Mouse (Mus musculus): ENCODE measurements around the gene Sgsm1.

The Sgsm1 gene

DNA sequence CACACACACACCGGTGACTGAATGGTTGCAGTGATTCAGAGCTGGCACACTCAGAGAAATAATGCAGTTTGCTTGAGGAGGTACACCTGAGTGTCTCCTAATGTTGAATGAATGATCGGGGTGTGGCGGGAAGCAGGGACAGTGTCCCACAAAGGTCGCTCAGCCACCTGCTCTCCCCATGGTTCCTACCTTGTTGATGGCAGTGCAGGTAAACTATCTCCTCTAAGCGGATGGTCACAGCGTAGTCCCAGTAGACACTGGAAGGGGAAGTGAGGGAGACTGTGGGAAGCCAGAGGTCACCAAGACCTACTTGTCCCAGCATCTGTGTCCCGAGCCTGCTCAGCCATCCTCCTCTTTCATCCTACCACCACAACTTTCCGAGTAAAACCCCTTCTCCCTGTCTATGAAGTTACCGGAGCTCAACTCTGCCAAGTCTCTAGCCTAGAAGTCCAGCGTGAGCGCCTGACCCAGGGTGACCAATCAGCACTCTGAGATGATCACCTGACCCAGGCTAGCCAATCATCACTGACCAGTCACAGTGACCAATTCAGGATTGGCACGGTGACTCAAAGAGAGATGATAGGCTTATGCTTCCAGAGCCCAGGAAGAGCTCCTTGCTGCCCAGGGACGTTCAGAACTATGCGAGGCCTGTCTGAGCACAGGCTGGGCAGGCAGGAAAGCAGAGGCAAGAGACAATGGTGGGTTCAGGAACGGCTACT lies 30.3 kb downstream of the Sgsm1 start:
- DNase-seq = no peak

DNA sequence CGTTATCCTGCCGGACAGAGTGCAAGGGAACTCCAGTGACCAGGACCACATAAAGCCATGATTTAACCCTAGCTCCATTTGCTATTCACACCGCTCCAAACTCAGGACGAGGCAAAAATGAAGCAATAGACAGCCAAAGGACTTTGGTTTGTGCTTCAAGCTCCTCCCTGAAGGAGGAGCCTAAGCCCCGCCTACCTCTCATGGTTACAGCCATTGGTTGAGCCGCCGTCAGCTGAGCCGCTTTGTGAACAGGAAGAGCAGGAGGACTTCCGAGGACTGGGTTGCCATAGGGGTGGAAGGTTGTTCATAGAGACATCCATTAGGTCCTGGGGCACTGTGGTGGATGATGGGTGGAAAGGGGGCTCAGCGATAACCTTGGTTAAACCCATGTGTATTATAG lies 34.7 kb downstream of the Sgsm1 start:
- no peak for DNase-seq

DNA sequence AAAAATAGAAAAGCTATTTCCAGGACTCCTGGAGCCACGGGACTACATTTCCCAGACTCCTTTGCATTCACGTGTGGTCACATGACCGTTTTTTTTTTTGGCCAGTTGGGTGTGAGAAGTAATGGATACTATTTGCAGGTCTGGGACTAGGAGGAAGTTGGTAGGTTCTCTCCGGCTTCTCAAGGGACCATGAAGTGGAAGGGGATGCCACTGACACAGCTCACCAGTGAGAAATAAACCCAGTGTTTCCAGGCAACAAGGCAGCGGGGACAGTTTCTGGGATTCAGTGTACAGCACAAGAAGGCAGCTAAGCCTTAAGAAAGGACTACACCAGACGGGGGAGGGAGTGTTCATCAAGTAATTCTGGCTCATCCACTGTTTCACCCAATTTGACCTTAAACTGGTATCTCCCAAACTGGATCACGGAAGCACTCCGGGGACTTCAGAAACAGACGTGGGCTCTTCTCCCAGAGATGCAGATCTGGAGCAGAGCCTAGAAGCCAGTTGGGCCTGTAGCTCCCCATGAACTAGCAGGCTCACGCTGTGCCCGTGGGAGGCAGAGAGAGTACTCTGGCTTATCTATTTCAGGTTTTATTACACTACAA lies 39.3 kb downstream of the Sgsm1 start:
- no peak for DNase-seq

DNA sequence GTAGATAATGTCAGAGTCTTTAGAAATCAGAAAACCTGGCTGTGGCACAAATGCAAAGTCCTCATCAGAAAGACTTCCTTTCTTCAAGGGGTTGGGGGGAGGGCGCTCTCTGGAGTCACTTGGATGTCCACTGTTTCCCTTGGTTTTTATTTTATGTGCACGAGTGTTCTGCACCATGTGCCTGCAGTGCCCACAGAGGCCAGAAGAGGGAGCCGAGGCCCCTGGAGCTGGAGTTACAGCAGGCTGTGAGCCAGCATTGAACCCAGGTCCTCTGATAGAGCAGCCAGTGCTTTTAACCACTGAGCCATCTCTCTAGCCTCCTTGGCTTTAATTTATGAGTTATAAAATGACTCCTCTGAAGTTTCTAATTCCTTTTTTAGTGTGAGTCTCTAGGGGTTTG lies 40.5 kb downstream of the Sgsm1 start:
- no peak for DNase-seq

DNA sequence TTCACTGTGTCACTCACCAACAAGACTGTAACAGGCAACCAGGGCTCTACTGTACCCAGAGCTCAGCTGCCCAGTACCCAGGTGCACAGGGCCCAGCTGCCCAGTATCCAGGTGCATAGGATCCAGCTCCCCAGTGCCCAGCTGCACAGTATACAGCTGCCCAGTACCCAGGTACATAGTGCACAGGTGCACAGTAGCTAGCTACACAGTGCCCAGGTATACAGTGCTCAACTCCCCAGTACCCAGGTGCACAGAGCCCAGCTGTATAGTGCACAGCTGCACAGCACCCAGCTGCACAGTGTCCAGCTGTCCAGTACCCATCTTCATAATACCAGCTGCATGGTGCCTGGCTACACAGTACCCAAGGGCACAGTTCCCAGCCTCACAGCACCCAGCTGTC lies 42.3 kb downstream of the Sgsm1 start:
- no peak for DNase-seq

DNA sequence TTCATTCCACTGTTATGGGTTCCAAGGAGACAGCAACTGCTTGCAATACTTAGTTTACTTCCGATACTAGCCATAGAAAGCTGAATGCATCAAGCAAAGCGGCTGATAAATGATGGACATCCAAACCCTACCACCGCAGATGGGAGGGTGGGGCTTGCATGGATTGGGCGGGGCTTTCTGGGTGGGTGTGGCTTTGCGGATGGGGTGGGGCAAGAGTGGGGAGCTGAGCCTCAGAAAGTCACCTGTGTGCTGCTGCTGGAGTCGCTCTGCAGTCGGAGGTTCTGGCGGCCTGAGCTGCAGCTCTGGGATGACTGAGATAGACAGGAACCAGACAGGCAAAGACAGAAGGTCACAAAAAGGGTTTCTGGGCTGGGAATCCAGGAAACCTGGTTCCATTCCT lies 44.9 kb downstream of the Sgsm1 start:
- no peak for DNase-seq

DNA sequence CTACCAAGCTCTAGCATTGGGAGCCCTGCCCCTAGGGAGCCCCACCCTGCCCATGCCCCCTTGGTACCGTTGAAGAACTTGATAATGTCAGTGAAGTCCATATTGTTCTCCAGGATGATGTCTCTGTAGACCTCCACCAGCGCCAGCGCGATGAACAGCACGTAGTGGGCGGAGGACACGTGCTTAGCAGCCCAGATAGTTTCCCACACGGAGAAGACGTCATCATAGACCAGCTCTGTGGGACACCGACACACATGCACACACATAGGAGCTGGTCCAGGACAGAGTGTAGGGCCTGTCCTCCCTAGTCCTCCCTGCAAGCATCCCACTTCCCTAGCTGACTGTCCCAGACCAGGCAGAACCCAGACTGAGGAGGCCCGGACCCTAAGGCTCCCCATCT lies 59.8 kb downstream of the Sgsm1 start:
- no peak for DNase-seq

DNA sequence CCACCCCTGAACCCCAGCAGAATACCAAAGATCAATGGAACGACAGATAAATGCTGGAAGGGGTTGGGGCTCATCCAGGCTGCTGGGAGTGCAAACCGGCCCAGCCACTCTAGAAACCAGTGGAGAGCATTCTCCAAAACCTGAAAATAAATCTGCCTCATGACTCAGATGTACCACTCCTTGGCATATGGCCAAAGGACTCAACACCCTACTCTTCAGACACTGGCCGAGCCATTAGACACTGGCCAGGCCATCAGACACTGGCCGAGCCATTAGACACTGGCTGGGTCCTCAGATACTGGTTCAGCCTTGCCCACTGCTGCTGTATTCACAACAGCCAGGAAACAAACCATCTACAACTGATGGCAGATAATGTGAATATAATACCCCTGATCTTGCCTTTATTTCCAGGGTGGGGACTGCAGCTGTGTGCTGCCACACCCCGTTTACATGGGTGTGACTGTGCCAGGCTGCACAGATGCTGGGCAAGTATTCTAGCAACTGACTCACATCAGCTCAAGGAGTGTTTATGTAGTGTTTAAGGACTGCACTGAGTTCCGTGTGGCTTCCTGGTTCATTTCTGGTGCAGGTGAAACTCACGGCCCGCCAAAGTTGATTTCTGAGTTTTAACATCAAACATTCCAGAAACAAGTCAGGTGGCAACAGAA lies 61.2 kb downstream of the Sgsm1 start:
- DNase-seq = no peak

DNA sequence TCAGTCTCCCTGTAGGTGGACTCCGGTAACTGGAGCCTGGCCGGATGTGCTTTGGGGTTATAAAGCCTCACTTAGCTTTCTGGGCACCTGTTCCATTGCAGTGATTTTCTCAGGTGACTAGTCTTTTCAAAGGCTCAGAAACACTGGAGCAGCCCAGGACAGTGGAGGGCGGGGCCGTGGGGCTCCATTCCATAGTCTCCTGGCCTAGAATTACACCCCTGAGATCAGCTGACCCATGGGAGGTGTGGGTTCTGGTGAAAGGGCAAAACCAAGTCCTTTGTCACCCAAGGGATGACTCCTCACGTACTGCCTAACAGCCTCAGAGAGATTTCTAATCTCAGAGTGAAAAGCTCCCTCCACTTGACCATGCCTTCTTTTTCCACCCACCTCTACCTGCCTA lies 80.4 kb downstream of the Sgsm1 start:
- DNase-seq = no peak

DNA sequence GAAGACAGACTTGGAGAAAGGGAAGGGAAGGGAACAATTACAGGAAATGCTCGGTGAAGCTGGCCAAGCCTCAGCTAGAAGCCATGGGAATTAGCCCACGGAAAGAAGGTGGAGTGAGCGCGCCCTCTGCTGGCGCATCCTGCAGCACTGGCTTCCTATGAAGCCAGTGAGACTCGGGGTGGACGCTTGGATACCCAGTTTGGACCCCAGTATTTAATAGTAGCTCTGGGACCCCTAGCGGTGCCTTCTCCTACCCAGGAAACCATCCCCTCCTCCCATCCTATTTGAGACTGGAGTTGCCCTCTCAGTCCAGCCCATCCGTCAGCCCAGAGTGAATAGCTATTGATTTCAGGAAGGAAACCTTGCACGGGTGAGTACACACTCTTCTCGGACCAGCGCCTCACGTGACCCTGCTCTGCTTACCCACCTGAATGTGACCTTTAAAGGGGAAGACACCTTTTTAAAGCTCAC lies 83.9 kb downstream of the Sgsm1 start, which contains the start of gene Tmem211:
Tmem211 (plus strand) TSS at position 278 of the 471 bp plus-strand sequence.
- peak; percentile 65 for DNase-seq

DNA sequence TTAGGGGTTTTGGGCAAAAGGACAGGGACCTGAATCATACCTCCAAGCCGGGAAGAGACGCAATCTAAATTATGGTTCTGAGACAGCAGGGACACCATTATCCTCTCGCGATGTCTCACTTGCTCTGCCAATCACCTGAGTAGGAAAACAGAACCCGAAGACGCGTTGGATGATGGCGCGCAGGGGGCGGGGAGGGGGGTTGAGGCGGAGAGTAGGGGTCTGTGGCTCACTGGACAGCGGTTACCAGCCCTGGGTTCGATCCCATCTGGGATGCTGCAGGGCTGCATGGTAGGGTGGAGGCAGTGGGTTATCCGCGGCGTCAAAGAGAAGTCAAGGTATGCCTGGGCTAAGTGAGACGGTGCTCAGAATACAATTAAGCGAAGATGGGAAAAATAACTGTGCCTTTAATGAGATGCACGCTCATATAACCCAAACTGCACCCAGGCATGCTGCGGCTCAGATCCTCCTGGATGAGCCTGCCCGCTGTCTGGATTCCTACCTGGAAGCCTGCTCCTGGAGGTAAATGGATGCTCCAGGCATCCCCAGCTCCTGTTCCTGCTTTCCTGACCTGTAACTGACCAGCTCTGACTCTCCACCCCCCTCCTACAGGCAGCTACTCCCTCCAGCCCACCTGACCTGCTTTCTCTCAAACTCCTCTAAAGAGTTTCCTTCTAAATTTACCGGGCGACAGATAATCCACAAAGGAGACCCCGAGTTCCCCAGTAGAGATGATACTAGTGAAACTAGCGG lies 84.7 kb downstream of the Sgsm1 start:
- no peak for DNase-seq

DNA sequence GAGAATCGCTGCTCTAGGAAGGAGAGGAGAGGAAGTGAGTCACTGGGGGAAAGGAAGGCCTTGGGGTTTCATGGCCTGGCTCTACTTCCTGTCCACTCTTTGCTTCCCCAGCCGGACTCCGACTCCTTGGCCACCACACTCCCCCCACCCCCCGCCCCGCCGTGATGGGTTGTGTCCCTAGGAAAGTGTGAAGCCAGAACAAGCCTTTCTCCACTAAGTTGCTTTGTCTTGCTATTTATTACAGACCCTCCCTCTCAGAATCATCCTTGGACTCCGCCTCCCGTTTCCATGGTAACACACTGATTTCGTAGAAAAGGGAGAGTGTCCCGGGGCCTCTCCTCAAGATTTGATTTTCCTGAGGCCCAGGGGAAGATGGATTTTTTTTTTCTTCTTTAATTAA lies 85.3 kb downstream of the Sgsm1 start:
- no peak for DNase-seq

DNA sequence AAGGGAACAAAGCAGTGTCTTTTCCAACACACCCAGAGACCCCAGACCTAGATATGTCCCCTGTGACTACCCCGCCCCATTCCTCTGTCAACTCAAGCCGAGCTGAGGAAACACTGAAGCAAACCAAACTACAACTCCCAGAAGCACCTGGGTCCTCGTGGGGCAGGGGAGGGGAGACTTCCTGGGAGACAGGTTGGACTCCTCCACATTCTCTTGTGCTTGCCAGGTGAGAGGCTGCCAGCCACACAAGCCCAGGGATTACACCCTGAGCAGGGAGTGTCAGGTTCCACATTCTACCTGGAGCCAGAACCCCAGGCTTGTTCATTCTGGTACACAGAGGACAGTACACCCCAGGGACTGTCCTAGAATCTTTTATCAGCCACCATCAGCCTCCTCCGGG lies 86.7 kb downstream of the Sgsm1 start:
- DNase-seq = no peak

DNA sequence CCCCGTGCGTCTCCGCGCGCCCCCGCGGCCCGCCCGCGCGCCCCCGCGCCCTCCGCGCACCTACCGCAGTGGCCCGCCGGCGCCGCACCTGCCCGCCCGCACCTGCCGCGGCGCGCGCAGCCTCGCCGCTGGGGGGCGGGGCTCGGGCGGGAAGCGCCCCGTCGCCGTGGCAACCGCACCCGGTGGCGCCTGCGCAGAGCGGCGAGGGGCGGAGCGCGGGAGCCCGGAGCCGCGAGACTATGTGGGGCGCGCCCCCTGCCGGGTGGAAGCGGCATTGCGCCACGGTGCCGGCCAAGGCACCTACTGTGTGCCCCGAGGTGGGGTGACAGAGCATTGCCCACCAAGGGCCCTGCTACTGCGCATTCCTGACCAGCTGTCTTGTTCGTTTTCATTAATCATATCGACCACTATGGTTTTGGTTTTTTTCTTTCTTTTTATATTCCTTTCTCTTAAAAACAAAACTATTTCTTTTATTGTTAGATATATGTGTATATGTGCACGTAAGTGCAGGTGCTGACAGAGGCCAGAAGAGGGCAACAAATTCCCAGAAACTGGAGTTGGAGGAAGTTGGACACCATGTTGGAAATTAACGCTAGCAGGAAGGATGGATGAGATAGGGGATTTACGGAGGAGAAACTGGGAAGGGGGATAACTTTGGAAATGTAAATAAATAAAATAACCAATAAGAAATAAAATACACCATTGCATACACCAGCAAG lies 89.3 kb downstream of the Sgsm1 start, which contains the start of gene 2900026A02Rik:
2900026A02Rik (minus strand) TSS at position 90 of the 719 bp plus-strand sequence.
- DNase-seq = peak; percentile 23

DNA sequence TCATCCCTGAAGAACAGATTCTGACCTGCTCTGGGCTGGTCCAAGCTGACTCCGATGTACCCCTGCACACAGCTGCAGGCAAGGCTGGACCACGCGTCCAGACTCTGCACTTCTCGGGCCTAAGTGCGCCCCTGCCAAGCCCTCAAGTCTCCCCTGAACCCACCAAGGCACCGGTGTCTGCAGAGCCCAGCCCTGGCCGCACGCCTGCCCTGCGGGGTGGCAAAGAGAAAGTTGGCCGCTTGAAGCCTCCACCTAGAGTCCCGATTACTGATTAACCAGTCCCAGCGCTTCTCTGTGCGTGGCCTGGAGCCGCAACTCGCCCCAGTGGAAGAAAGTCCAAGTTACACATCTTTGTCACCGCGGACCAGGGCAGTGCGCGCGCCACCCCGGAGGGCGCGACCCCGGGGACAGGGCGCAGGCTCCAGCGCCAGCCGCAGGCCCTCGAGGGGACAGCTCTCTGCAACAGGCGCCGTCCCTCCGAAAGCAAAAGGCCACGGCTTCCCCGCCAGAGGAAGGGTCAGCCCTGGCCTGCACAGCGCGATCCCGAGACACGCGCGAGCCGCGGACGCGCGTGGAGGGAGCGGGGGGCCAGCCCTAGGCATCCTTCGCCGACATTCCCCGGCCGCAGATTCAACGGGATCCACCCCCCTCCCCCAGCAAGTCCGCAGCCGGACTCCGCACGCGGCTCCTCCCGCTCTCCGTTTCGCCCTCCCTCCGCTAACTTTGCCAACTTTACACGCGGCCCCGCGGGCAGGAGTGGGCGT lies 90.0 kb downstream of the Sgsm1 start:
- DNase-seq = no peak

DNA sequence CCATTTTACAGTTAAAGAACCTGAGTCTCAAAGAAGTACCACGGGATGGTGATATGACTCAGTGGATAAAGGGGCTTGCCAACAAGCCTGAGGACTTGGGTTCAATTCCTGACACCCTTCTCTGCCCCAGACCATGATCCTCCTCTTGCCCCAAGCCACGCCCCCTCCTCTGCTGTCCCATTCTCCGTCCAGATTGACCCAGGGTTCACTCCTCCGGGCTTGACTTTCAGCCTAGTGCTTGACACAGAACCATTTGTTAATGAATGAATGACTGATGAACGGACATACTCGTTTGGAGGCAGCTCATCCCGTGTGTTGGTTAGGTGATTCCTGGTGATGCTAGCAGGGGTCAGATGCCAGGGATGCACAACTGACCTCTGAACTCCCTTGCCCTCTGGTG lies 90.7 kb downstream of the Sgsm1 start:
- no peak for DNase-seq

DNA sequence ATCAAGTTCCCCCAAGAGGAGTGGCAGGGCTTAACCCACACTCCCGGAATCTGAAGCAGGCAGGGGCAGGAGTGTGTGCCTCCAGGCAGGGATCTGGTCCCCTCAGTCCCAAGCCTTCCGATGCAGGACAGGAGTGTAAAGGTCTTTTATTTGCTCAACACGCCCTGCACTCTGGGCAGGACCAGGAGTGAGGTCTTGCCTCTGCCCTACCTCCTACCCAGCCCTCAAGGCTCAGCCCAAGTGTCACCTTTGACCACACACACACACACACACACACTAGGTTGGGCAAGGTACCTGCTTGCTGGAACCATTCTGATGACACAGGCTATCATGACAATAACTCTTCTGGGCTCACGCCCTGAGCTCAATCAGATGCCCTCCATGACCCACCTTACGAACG lies 91.1 kb downstream of the Sgsm1 start:
- no peak for DNase-seq

DNA sequence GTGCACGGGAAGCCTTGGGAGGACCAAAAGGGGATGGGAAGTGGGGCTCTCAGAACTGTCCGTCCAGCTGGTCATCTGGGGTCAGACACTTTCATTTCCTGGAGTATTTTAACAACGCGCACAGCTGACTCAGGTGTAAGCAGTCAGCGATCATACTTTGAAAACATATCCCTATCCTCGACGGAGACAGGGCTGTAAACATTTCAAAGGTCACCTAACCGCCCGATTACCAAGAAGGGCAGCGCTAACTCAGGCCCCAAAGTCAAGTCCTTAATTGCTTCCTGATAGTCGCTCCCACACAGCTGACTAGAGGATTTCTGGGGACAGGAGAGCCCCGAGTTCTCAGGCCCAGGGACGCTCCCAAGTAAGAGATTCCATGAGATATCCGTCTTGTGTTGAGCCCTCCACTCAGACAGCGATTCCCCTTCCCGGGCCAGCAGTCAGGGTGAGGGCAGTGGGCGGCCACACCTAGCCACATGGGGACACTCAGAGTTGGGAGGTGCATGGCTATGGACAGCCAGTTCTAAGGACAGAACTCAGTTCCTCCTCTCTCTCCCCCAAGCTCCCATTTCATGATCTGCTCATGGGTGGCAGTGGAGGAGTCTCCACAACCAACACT lies 91.9 kb downstream of the Sgsm1 start:
- DNase-seq = no peak

DNA sequence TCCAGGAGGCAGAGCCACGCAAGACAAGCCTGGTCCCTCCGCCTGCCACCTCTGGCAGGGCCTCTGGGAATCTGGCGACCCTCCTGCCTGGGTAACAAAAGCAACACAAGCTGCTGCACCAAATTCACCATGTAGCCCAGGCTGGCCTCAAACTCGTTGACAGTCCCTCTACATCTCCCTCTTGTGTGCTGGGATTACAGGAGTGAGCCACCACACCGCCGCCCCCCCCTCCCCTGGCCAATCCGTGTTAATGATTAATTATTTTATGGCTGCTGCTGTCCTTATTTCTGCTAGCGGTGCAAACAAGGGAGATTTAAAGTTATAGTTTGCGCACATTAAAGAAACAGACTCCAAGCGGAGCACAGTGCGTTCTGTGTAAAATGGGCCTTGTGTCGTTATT lies 93.5 kb downstream of the Sgsm1 start:
- no peak for DNase-seq

DNA sequence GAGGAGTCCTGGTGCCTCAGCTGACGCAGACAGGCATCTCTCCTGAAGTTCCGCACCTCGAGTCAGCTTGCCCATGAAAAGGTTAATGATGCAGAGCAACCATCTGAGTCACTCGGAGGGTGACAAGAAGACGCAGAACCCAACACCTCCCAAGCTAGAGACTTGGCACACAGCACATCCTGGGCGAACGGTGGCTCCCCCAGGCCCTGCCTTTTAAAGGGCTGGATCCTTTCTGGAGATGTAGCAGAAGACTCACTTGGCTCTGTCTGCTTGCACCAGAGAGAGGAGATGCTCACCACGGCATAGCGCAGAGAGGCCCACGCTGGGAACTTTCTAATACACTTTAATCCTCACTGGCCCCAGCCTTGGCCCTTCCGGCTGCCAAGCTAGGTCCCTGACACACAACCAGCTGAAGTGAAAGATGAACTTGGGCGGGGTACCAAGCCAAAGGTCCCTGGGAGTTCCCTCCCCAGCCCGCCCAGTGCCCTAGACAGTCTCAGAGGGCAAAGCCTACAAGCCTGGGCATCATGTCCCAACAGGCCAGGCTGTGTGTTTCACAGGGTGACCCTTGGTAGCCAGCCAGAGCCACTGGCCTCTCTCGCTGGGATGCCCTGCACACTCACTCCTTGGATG lies 94.1 kb downstream of the Sgsm1 start:
- no peak for DNase-seq

DNA sequence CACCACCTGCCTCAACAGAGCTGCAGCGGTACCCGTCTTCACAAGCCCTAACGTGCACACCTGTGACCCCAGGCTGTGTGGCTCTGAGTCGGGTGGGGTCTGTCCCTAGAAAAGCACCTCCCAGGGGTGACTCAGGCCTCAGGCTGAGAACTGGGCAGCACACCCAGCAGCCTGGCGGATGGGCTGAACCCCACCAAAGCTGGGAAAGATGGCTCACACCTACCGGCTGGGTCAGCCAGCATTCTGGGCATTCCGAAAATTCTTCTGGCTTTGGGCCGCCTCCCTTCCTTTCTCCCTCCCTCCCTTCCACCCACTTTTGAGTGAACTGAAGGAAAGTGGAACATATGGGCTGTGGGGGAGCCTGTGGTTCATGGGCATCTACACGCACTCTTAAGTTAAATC lies 95.0 kb downstream of the Sgsm1 start:
- no peak for DNase-seq

Measured in cerebellum, adult 11-12 months (tissue).